Mouse (Mus musculus) lung, postnatal 36 days (tissue): Measurements from ENCODE around the gene Mrps35.

ENCODE experiments used
- DNase-seq: peaks from one replicate; pipeline ENCODE4 v3.0.0; 2022; ENCODE audit warnings: mixed read lengths

The Mrps35 gene

GRCm38 (mm10) chr6:147030096-147030885 is 12.3 kb upstream of the Mrps35 start:
- no peak for DNase-seq

- no peak for DNase-seq
These were observed 10.2 kb upstream of the Mrps35 start, which contains the start of gene Rep15 for GRCm38 (mm10) chr6:147032303-147032925. Gene Rep15, plus strand, starts transcription at chr6:147032584.

GRCm38 (mm10) chr6:147043633-147044032 is 1.1 kb downstream of the Mrps35 start:
- DNase-seq: no peak

- DNase-seq: no peak
These were observed 6.8 kb downstream of the Mrps35 start for GRCm38 (mm10) chr6:147049239-147049805.

GRCm38 (mm10) chr6:147051666-147052065 is 9.1 kb downstream of the Mrps35 start:
- DNase-seq: peak; percentile 13

GRCm38 (mm10) chr6:147052440-147052839 is 9.9 kb downstream of the Mrps35 start:
- DNase-seq: no peak

GRCm38 (mm10) chr6:147053785-147054646 is 11.5 kb downstream of the Mrps35 start:
- no peak for DNase-seq

GRCm38 (mm10) chr6:147055374-147055977 is 12.9 kb downstream of the Mrps35 start:
- DNase-seq: no peak

GRCm38 (mm10) chr6:147059326-147059725 is 16.8 kb downstream of the Mrps35 start:
- peak; percentile 21 for DNase-seq

GRCm38 (mm10) chr6:147061630-147062029 is 19.1 kb downstream of the Mrps35 start:
- no peak for DNase-seq

- DNase-seq: no peak
These were observed 19.5 kb downstream of the Mrps35 start for GRCm38 (mm10) chr6:147062034-147062433.

- no peak for DNase-seq
These were observed 20.1 kb downstream of the Mrps35 start for GRCm38 (mm10) chr6:147062694-147063093.

- no peak for DNase-seq
These were observed 21.8 kb downstream of the Mrps35 start for GRCm38 (mm10) chr6:147064226-147064943.

- no peak for DNase-seq
These were observed 22.3 kb downstream of the Mrps35 start for GRCm38 (mm10) chr6:147064944-147065261.

- peak; percentile 17 for DNase-seq
These were observed 33.3 kb downstream of the Mrps35 start for GRCm38 (mm10) chr6:147075808-147076387.

GRCm38 (mm10) chr6:147076878-147077277 is 34.3 kb downstream of the Mrps35 start:
- no peak for DNase-seq

GRCm38 (mm10) chr6:147079919-147080318 is 37.4 kb downstream of the Mrps35 start:
- DNase-seq: no peak

GRCm38 (mm10) chr6:147085398-147086040 is 43.0 kb downstream of the Mrps35 start:
- DNase-seq: no peak

GRCm38 (mm10) chr6:147086594-147087225 is 44.1 kb downstream of the Mrps35 start, which contains the start of gene Mansc4:
Gene Mansc4, minus strand, starts transcription at chr6:147087032.
- DNase-seq: peak; percentile 30

GRCm38 (mm10) chr6:147087736-147088135 is 45.2 kb downstream of the Mrps35 start:
- DNase-seq: no peak
